ENCODE assay signal across 9 mouse cellular contexts in genomic region chr1:192745240-192746101, GRCm38 (mm10). TPM values are rescaled to one million over a fixed set of nuclear protein-coding genes. Genes with fewer than 3 reads are reported as not detected.
DNase-seq lines count a peak whose midpoint lies in the region; ATAC-seq and TF ChIP-seq lines count a peak whose summit lies in the region.
"Had no signal": no experiment of that assay in that cellular context is flagged by ENCODE, and none has a peak within 500 bp of the region (broad histone marks: within the 10 kb centered on the region; RNA-seq: fewer than 3 reads in every experiment).

No protein-coding gene starts in this region.

- H3K36me3 ChIP-seq in forebrain, embryonic 11.5 days (ENCODE audit: control insufficient read depth, insufficient read depth, low read length), result no peaks in the 10 kb centered on the region
- no peaks in the 10 kb centered on the region for H3K36me3 ChIP-seq in forebrain, embryonic 13.5 days (ENCODE audit: poor library complexity, severe bottlenecking)

- H3K4me1 ChIP-seq in forebrain, embryonic 11.5 days (replicated peaks; ENCODE audit: control insufficient read depth, insufficient read depth, low read length), result no peaks in the 10 kb centered on the region
- peaks cover 4% of the 10 kb centered on the region; the same call in 1 of the 2 replicates for H3K4me1 ChIP-seq in forebrain, embryonic 13.5 days
- H3K4me1 ChIP-seq in cortical plate, adult 2 months (ENCODE audit: control insufficient read depth, insufficient read depth, low read length), result no peaks in the 10 kb centered on the region

- no peak overlapping the region for H3K9ac ChIP-seq in forebrain, embryonic 11.5 days (ENCODE audit: low read length)
- H3K9ac ChIP-seq in forebrain, embryonic 13.5 days, result no peak overlapping the region
- H3K9ac ChIP-seq: limb, embryonic 13.5 days had no signal

- TF ChIP-seq POLR2A in cortical plate, adult 2 months (IDR thresholded peaks at IDR 0.05; ENCODE audit: extremely low read depth, insufficient read depth, low read length), result no peak

- no peaks in the 10 kb centered on the region for H3K9me3 ChIP-seq in forebrain, embryonic 11.5 days (ENCODE audit: control insufficient read depth, low read length)
- no peaks in the 10 kb centered on the region for H3K9me3 ChIP-seq in forebrain, embryonic 13.5 days (replicated peaks)
- H3K9me3 ChIP-seq: limb, embryonic 13.5 days had no signal

- H3K4me3 ChIP-seq in forebrain, embryonic 11.5 days (ENCODE audit: low read depth, low read length), result no peak overlapping the region
- H3K4me3 ChIP-seq in forebrain, embryonic 13.5 days, result no peak overlapping the region
- no peak overlapping the region for H3K4me3 ChIP-seq in cortical plate, adult 2 months (ENCODE audit: insufficient read depth, low read length)
- H3K4me3 ChIP-seq: limb, embryonic 13.5 days had no signal

- no peak overlapping the region for H3K27ac ChIP-seq in forebrain, embryonic 11.5 days (ENCODE audit: low read depth, low read length)
- H3K27ac ChIP-seq in forebrain, embryonic 13.5 days, result no peak overlapping the region
- H3K27ac ChIP-seq in cortical plate, adult 2 months (ENCODE audit: insufficient read depth, low read length), result no peak overlapping the region
- H3K27ac ChIP-seq: limb, embryonic 13.5 days had no signal

- WGBS in forebrain, embryonic 11.5 days, result 6% methylated on average over 16 of the region's 16 CpGs
- 8% methylated on average over 16 of the region's 16 CpGs for whole genome bisulfite sequencing in forebrain, embryonic 13.5 days

- TF ChIP-seq CTCF in cortical plate, adult 2 months (IDR thresholded peaks at IDR 0.05; ENCODE audit: extremely low read depth, insufficient read depth, low read length), result peak; percentile 37

- peak; percentile 83 for DNase-seq in forebrain, embryonic 11.5 days (ENCODE audit: low spot score)
- DNase-seq in right cerebral cortex, postnatal 4 days, result peak; percentile 49
- no peak for DNase-seq in right cerebral cortex, adult 18-20 months
- DNase-seq in kidney, postnatal 10 days, result peak; percentile 49
- peak; percentile 70 for DNase-seq in mesoderm, embryonic 11.5 days (ENCODE audit: low read depth, low spot score)
- peak; percentile 86 for DNase-seq in thymus, postnatal 14 days

- no peaks in the 10 kb centered on the region for H3K27me3 ChIP-seq in forebrain, embryonic 11.5 days (ENCODE audit: control insufficient read depth, insufficient read depth, low read length)
- no peaks in the 10 kb centered on the region for H3K27me3 ChIP-seq in forebrain, embryonic 13.5 days
- H3K27me3 ChIP-seq: limb, embryonic 13.5 days had no signal

- ATAC-seq in forebrain, embryonic 11.5 days (replicated peaks; ENCODE audit: low FRiP score), result no peak
- no peak for ATAC-seq in forebrain, embryonic 13.5 days

- no peak overlapping the region for H3K4me2 ChIP-seq in forebrain, embryonic 11.5 days (ENCODE audit: low read depth, low read length, severe bottlenecking)
- H3K4me2 ChIP-seq in forebrain, embryonic 13.5 days, result no peak overlapping the region
- H3K4me2 ChIP-seq: limb, embryonic 13.5 days had no signal

RNA-seq across cellular contexts. Expression of gene Hhat, which starts 25.6 kb away (rescaled TPM):
- polyA plus RNA-seq in forebrain, embryonic 11.5 days (2014; fragmentation: Nextera tagmentation; extraction: Ambion mirVana), result 6.2 and 8.0 TPM in 2 replicates
- 2.6 and 3.2 TPM in 2 replicates for polyA plus RNA-seq in forebrain, embryonic 13.5 days (2015; fragmentation: Nextera tagmentation; extraction: Ambion mirVana)
- 0.89 and 0.98 TPM in 2 replicates for polyA plus RNA-seq in cortical plate, adult 2 months (2012; rRNA removed)
